Mouse (Mus musculus): Measurements from ENCODE around the gene Srrd. TPM values are rescaled to one million over a fixed set of nuclear protein-coding genes. Genes with fewer than 3 reads are reported as not detected.

Srrd gene
- total RNA-seq, 2 experiments from 2014 or later: 21.4 to 30.4 TPM

DNA sequence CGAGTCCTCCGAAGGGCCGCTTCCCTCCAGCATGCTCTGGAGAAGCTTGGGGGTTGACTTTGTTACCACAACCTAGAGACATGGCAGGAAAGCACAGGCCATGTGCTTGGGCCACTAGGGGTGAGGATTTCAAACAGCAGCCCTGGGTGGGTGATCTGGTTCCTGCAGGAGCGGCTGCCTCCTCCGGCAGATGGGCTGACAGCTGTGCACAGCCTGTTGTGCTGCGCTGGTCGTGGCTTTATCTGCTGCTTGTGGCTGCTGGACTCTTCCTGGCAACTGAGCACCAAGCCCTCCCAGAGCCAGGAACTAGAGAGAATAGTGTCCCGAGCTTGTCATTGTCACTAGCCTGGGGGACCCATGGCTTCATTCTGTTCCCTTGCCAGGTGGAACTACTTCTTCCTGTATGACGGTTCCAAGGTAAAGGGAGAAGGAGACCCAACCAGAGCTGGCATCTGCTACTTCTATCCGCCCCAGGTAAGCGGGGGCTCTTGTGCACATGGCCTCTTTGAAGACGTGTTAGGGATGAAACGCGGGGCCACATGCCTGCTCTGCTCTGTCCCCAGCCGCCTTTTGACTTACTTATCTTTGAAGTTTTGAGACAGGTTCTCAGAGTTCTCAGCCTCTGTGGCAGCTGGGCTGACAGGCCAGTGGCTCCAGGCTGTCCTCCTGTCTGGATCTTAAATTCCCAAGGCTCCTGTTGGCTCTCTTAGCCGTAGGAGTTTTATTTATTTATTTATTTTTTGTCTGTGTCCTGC is 3.5 kb upstream of the Srrd start:
- peak overlapping the region; percentile 96; the same call in 1 of the 2 replicates for H3K27ac ChIP-seq
- peak overlapping the region; percentile 38; the same call in 1 of the 2 replicates for H3K4me3 ChIP-seq
- no peak for TF ChIP-seq CTCF (conservative IDR thresholded peaks at IDR 0.05)
- DNase-seq (ENCODE audit: low spot score in 2 of 2): no peak

GRCm38 (mm10) chr5:112344092-112344960 is 1.5 kb upstream of the Srrd start:
- Histone ChIP-seq H3K4me3 (peak overlapping the region; percentile 80), H3K27ac (peak overlapping the region; percentile 96)
- no peak for TF ChIP-seq CTCF (conservative IDR thresholded peaks at IDR 0.05)
- DNase-seq (ENCODE audit: low spot score in 2 of 2): peak; percentile 55 to 69

DNA sequence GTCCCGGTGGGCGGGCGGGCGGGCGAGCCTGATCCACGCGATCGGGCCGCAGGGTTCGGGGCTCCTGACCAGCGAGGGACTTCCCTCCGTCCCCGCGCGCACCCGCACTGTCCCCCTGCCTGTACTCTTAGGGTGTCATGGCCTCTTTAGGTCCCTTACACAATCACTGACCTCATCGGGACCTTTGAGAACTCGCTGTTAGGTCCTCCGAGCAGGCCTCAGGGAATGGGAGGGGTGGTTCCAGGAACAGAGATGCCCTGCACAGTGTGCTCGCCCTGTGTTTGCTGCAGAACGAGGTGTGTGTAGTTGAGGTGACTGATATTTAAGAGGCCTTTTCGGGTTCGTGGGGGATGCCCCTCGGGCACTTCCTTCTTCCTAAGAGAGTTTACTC is 360 bp upstream of the Srrd start:
- no peak for DNase-seq (ENCODE audit: low spot score in 2 of 2)
- TF ChIP-seq CTCF (conservative IDR thresholded peaks at IDR 0.05): no peak
- H3K27ac ChIP-seq: peak overlapping the region; percentile 96
- peak overlapping the region; percentile 80 for H3K4me3 ChIP-seq

GRCm38 (mm10) chr5:112339215-112339614 is 3.6 kb downstream of the Srrd start:
- TF ChIP-seq CTCF (conservative IDR thresholded peaks at IDR 0.05): peak; percentile 55
- Histone ChIP-seq H3K4me3 (no peak overlapping the region), H3K27ac (no peak overlapping the region)
- no peak for DNase-seq (ENCODE audit: low spot score in 2 of 2)

- no peak for TF ChIP-seq CTCF (conservative IDR thresholded peaks at IDR 0.05)
- no peak for DNase-seq (ENCODE audit: low spot score in 2 of 2)
- no peak overlapping the region for H3K27ac ChIP-seq
- no peak overlapping the region for H3K4me3 ChIP-seq
These were observed 5.8 kb downstream of the Srrd start for GRCm38 (mm10) chr5:112337004-112337403.

GRCm38 (mm10) chr5:112335473-112335872 is 7.4 kb downstream of the Srrd start:
- TF ChIP-seq CTCF (conservative IDR thresholded peaks at IDR 0.05): peak; percentile 77
- peak in 1 of 2 experiments; percentile 61 for DNase-seq (ENCODE audit: low spot score in 2 of 2)
- Histone ChIP-seq H3K4me3 (no peak overlapping the region), H3K27ac (no peak overlapping the region)

DNA sequence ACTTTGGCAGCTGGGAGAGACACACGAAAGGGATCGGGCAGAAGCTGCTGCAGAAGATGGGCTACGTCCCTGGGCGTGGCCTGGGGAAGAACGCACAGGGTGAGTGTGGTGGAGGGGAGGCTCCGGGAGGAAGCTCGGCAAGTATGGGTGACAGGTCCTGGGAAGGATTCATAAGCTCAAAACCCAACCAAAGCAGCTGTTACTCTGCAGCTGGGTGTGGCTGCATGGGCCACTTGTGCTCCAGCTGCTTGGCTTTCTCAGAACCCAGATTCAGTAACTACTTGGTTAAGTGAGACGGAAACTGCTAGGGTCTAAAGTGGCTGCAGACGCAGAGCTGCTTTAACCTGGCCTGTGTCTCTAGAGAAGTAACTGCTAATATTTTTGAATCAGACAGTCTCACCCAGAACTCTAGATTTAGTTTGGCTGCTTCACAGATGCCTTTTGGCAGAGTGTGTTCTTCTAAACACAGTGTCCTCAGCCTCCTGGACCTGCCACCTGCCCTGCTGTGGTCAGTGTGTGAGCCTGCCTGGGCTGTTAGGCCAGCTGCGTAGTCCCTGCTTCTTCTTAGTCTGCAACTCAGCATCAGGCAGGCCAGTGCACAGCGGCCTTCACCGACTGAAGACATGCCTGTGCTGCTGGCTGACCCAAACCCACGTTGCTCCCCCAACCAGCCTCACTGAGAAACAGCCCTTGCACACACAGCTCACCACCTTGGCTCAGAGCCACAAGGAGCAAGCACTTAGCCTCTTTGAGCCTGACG is 12.9 kb downstream of the Srrd start:
- no peak for DNase-seq (ENCODE audit: low spot score in 2 of 2)
- no peak for TF ChIP-seq CTCF (conservative IDR thresholded peaks at IDR 0.05)
- Histone ChIP-seq H3K4me3 (no peak overlapping the region), H3K27ac (no peak overlapping the region)

- Histone ChIP-seq H3K27ac (no peak overlapping the region), H3K4me3 (no peak overlapping the region)
- no peak for TF ChIP-seq CTCF (conservative IDR thresholded peaks at IDR 0.05)
- no peak for DNase-seq (ENCODE audit: low spot score in 2 of 2)
These were observed 15.0 kb downstream of the Srrd start for GRCm38 (mm10) chr5:112327854-112328253.

GRCm38 (mm10) chr5:112326446-112327009 is 16.3 kb downstream of the Srrd start:
- no peak for DNase-seq (ENCODE audit: low spot score in 2 of 2)
- TF ChIP-seq CTCF (conservative IDR thresholded peaks at IDR 0.05): no peak
- Histone ChIP-seq H3K4me3 (peak overlapping the region; percentile 91), H3K27ac (peak overlapping the region; percentile 95)

GRCm38 (mm10) chr5:112325546-112326445 is 17.0 kb downstream of the Srrd start, which contains the start of gene Tfip11:
Gene Tfip11, plus strand, starts transcription at chr5:112326358.
- H3K4me3 ChIP-seq: peak within 1 kb of the TSS; percentile 91
- peak within 1 kb of the TSS; percentile 95 for H3K27ac ChIP-seq
- TF ChIP-seq CTCF (conservative IDR thresholded peaks at IDR 0.05): peak; percentile 58
- DNase-seq (ENCODE audit: low spot score in 2 of 2): peak; percentile 96 to 97
